Mouse (Mus musculus): Measurements from ENCODE around the gene Zfhx3. TPM values are rescaled to one million over a fixed set of nuclear protein-coding genes. Genes with fewer than 3 reads are reported as not detected.

Gene Zfhx3
- total and polyA plus RNA-seq, 3 experiments = 0.11 to 0.30 TPM; not detected in 1

GRCm38 (mm10) chr8:108327711-108328110 is 385.3 kb downstream of the Zfhx3 start:
- no peak for DNase-seq (ENCODE audit: low spot score)
- Histone ChIP-seq H3K4me1 (ENCODE audit: insufficient read depth, low read depth, low read length) (no peaks in the 10 kb centered on the region), H3K27me3 (ENCODE audit: insufficient read depth, low read length) (no peaks in the 10 kb centered on the region), H3K9me3 (replicated peaks) (peaks cover 29% of the 10 kb centered on the region), H3K4me3 (ENCODE audit: low read depth, low read length) (no peak overlapping the region), H3K36me3 (replicated peaks) (no peaks in the 10 kb centered on the region)
- ATAC-seq (ENCODE audit: extremely low read depth, insufficient number of reproducible peaks, low FRiP score, poor library complexity, severe bottlenecking) = no peak
- TF ChIP-seq POLR2AphosphoS5 (IDR thresholded peaks at IDR 0.05; ENCODE audit: insufficient replicate concordance, low read depth, low read length) (no peak), GATA2 (IDR thresholded peaks at IDR 0.05; ENCODE audit: borderline replicate concordance, low read depth, low read length) (no peak), CTCF (IDR thresholded peaks at IDR 0.05; ENCODE audit: low read depth, low read length) (no peak), TAL1 (conservative IDR thresholded peaks at IDR 0.05; ENCODE audit: low read depth, low read length) (no peak), GATA1 (IDR thresholded peaks at IDR 0.05; ENCODE audit: borderline replicate concordance, low read length) (no peak)

- DNase-seq (ENCODE audit: low spot score) (no peak), ATAC-seq (ENCODE audit: extremely low read depth, insufficient number of reproducible peaks, low FRiP score, poor library complexity, severe bottlenecking) (no peak)
- H3K36me3 ChIP-seq (replicated peaks) = no peaks in the 10 kb centered on the region
- H3K9me3 ChIP-seq (replicated peaks) = peaks cover 48% of the 10 kb centered on the region
- no peaks in the 10 kb centered on the region for H3K27me3 ChIP-seq (ENCODE audit: insufficient read depth, low read length)
- no peaks in the 10 kb centered on the region for H3K4me1 ChIP-seq (ENCODE audit: insufficient read depth, low read depth, low read length)
- TF ChIP-seq TAL1 (conservative IDR thresholded peaks at IDR 0.05; ENCODE audit: low read depth, low read length) = no peak
- TF ChIP-seq CTCF (IDR thresholded peaks at IDR 0.05; ENCODE audit: low read depth, low read length) = no peak
- no peak overlapping the region for H3K4me3 ChIP-seq (ENCODE audit: low read depth, low read length)
These were observed 405.9 kb downstream of the Zfhx3 start for GRCm38 (mm10) chr8:108348352-108348751.

GRCm38 (mm10) chr8:108348776-108349175 is 406.3 kb downstream of the Zfhx3 start:
- Histone ChIP-seq H3K36me3 (replicated peaks) (no peaks in the 10 kb centered on the region), H3K9me3 (replicated peaks) (peaks cover 53% of the 10 kb centered on the region), H3K4me3 (ENCODE audit: low read depth, low read length) (no peak overlapping the region), H3K27me3 (ENCODE audit: insufficient read depth, low read length) (no peaks in the 10 kb centered on the region), H3K4me1 (ENCODE audit: insufficient read depth, low read depth, low read length) (no peaks in the 10 kb centered on the region)
- TF ChIP-seq GATA1 (IDR thresholded peaks at IDR 0.05; ENCODE audit: borderline replicate concordance, low read length) (no peak), CTCF (IDR thresholded peaks at IDR 0.05; ENCODE audit: low read depth, low read length) (no peak)
- no peak for DNase-seq (ENCODE audit: low spot score)
- no peak for ATAC-seq (ENCODE audit: extremely low read depth, insufficient number of reproducible peaks, low FRiP score, poor library complexity, severe bottlenecking)

- peaks cover 56% of the 10 kb centered on the region for H3K9me3 ChIP-seq (replicated peaks)
- no peaks in the 10 kb centered on the region for H3K36me3 ChIP-seq (replicated peaks)
- TF ChIP-seq GATA1 (IDR thresholded peaks at IDR 0.05; ENCODE audit: borderline replicate concordance, low read length) (no peak), POLR2AphosphoS5 (IDR thresholded peaks at IDR 0.05; ENCODE audit: insufficient replicate concordance, low read depth, low read length) (no peak), TAL1 (conservative IDR thresholded peaks at IDR 0.05; ENCODE audit: low read depth, low read length) (no peak), CTCF (IDR thresholded peaks at IDR 0.05; ENCODE audit: low read depth, low read length) (no peak), GATA2 (IDR thresholded peaks at IDR 0.05; ENCODE audit: borderline replicate concordance, low read depth, low read length) (no peak)
- no peak overlapping the region for H3K4me3 ChIP-seq (ENCODE audit: low read depth, low read length)
- DNase-seq (ENCODE audit: low spot score) (no peak), ATAC-seq (ENCODE audit: extremely low read depth, insufficient number of reproducible peaks, low FRiP score, poor library complexity, severe bottlenecking) (no peak)
- no peaks in the 10 kb centered on the region for H3K4me1 ChIP-seq (ENCODE audit: insufficient read depth, low read depth, low read length)
- no peaks in the 10 kb centered on the region for H3K27me3 ChIP-seq (ENCODE audit: insufficient read depth, low read length)
These were observed 412.8 kb downstream of the Zfhx3 start for GRCm38 (mm10) chr8:108355119-108355777.

DNA sequence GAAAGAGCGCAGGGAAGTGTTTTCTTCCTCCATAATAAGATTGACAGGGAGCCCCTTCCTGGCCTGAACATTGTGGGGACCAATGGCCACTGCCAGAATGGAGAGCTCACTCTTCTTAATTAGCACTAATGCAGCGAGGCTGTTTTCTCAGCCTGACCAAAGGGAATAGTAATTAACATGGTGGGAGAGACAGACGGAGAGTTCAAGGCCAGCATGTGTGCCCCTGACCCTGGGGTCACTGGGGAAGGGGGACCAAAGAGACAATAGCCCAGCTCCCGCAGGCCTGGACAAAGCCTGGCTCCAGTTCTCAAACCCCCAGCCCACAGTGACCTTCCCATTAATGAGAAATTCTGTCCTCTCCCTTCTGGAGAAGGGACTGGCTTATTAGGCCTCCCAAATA is 419.0 kb downstream of the Zfhx3 start:
- H3K36me3 ChIP-seq (replicated peaks) = no peaks in the 10 kb centered on the region
- no peaks in the 10 kb centered on the region for H3K4me1 ChIP-seq (ENCODE audit: insufficient read depth, low read depth, low read length)
- H3K27me3 ChIP-seq (ENCODE audit: insufficient read depth, low read length) = no peaks in the 10 kb centered on the region
- DNase-seq (ENCODE audit: low spot score) (no peak), ATAC-seq (ENCODE audit: extremely low read depth, insufficient number of reproducible peaks, low FRiP score, poor library complexity, severe bottlenecking) (no peak)
- peaks cover 52% of the 10 kb centered on the region for H3K9me3 ChIP-seq (replicated peaks)
- no peak overlapping the region for H3K4me3 ChIP-seq (ENCODE audit: low read depth, low read length)
- TF ChIP-seq CTCF (IDR thresholded peaks at IDR 0.05; ENCODE audit: low read depth, low read length) = no peak
- TF ChIP-seq POLR2AphosphoS5 (IDR thresholded peaks at IDR 0.05; ENCODE audit: insufficient replicate concordance, low read depth, low read length) = no peak
- no peak for TF ChIP-seq GATA1 (IDR thresholded peaks at IDR 0.05; ENCODE audit: borderline replicate concordance, low read length)
- no peak for TF ChIP-seq GATA2 (IDR thresholded peaks at IDR 0.05; ENCODE audit: borderline replicate concordance, low read depth, low read length)
- no peak for TF ChIP-seq TAL1 (conservative IDR thresholded peaks at IDR 0.05; ENCODE audit: low read depth, low read length)

- H3K27me3 ChIP-seq (ENCODE audit: insufficient read depth, low read length) = no peaks in the 10 kb centered on the region
- DNase-seq (ENCODE audit: low spot score) = no peak
- ATAC-seq (ENCODE audit: extremely low read depth, insufficient number of reproducible peaks, low FRiP score, poor library complexity, severe bottlenecking) = no peak
- TF ChIP-seq GATA1 (IDR thresholded peaks at IDR 0.05; ENCODE audit: borderline replicate concordance, low read length) = no peak
- TF ChIP-seq GATA2 (IDR thresholded peaks at IDR 0.05; ENCODE audit: borderline replicate concordance, low read depth, low read length) = no peak
- no peak for TF ChIP-seq POLR2AphosphoS5 (IDR thresholded peaks at IDR 0.05; ENCODE audit: insufficient replicate concordance, low read depth, low read length)
- no peak for TF ChIP-seq TAL1 (conservative IDR thresholded peaks at IDR 0.05; ENCODE audit: low read depth, low read length)
- no peaks in the 10 kb centered on the region for H3K36me3 ChIP-seq (replicated peaks)
- H3K9me3 ChIP-seq (replicated peaks) = peaks cover 47% of the 10 kb centered on the region
- H3K4me1 ChIP-seq (ENCODE audit: insufficient read depth, low read depth, low read length) = no peaks in the 10 kb centered on the region
- no peak overlapping the region for H3K4me3 ChIP-seq (ENCODE audit: low read depth, low read length)
These were observed 420.0 kb downstream of the Zfhx3 start for GRCm38 (mm10) chr8:108362421-108362820.

GRCm38 (mm10) chr8:108363435-108363834 is 421.0 kb downstream of the Zfhx3 start:
- Histone ChIP-seq H3K27me3 (ENCODE audit: insufficient read depth, low read length) (no peaks in the 10 kb centered on the region), H3K4me1 (ENCODE audit: insufficient read depth, low read depth, low read length) (no peaks in the 10 kb centered on the region), H3K36me3 (replicated peaks) (no peaks in the 10 kb centered on the region), H3K4me3 (ENCODE audit: low read depth, low read length) (no peak overlapping the region), H3K9me3 (replicated peaks) (peaks cover 43% of the 10 kb centered on the region)
- TF ChIP-seq TAL1 (conservative IDR thresholded peaks at IDR 0.05; ENCODE audit: low read depth, low read length) = no peak
- TF ChIP-seq GATA1 (IDR thresholded peaks at IDR 0.05; ENCODE audit: borderline replicate concordance, low read length) = no peak
- no peak for TF ChIP-seq CTCF (IDR thresholded peaks at IDR 0.05; ENCODE audit: low read depth, low read length)
- TF ChIP-seq POLR2AphosphoS5 (IDR thresholded peaks at IDR 0.05; ENCODE audit: insufficient replicate concordance, low read depth, low read length) = no peak
- no peak for TF ChIP-seq GATA2 (IDR thresholded peaks at IDR 0.05; ENCODE audit: borderline replicate concordance, low read depth, low read length)
- DNase-seq (ENCODE audit: low spot score) (no peak), ATAC-seq (ENCODE audit: extremely low read depth, insufficient number of reproducible peaks, low FRiP score, poor library complexity, severe bottlenecking) (no peak)
